Mouse (Mus musculus) cerebellum, postnatal 36 days (tissue): Measurements from ENCODE around the gene Rnd2.
"Not testable (repeated sequence)": the region's sequence is repeated elsewhere in the genome, so short reads cannot be mapped to it uniquely, and the experiment has no call there.

Experiments
- DNase-seq, 2 experiments: peaks; one replicate each; pipeline ENCODE4 v3.0.0; 2021 to 2022; ENCODE audit warnings: mixed read lengths in 2 of 2

The Rnd2 gene

GRCm38 (mm10) chr11:101469155-101469554, 4.4 kb downstream of the Rnd2 start:
- DNase-seq, result no peak

- no peak for DNase-seq
These were observed 5.4 kb downstream of the Rnd2 start for GRCm38 (mm10) chr11:101470206-101470605.

GRCm38 (mm10) chr11:101471926-101472325, 7.1 kb downstream of the Rnd2 start:
- peak in 1 of 2 experiments; percentile 7 for DNase-seq

GRCm38 (mm10) chr11:101472336-101472735, 7.5 kb downstream of the Rnd2 start:
- DNase-seq, result peak; percentile 7 to 22

GRCm38 (mm10) chr11:101473686-101474085, 8.9 kb downstream of the Rnd2 start:
- DNase-seq, result not testable (repeated sequence)

- DNase-seq, result no peak
These were observed 9.5 kb downstream of the Rnd2 start for GRCm38 (mm10) chr11:101474298-101474697.

- DNase-seq, result not testable (repeated sequence)
These were observed 11.6 kb downstream of the Rnd2 start for GRCm38 (mm10) chr11:101476361-101476760.

GRCm38 (mm10) chr11:101477194-101477551, 12.4 kb downstream of the Rnd2 start:
- DNase-seq, result no peak

GRCm38 (mm10) chr11:101477552-101478211, 12.9 kb downstream of the Rnd2 start:
- DNase-seq, result no peak

- no peak for DNase-seq
These were observed 14.4 kb downstream of the Rnd2 start for GRCm38 (mm10) chr11:101479171-101479635.

GRCm38 (mm10) chr11:101480912-101481311, 16.1 kb downstream of the Rnd2 start:
- DNase-seq, result no peak

GRCm38 (mm10) chr11:101483804-101484203, 19.0 kb downstream of the Rnd2 start:
- DNase-seq, result no peak

- no peak for DNase-seq
These were observed 19.4 kb downstream of the Rnd2 start for GRCm38 (mm10) chr11:101484245-101484644.

- DNase-seq, result no peak
These were observed 20.0 kb downstream of the Rnd2 start for GRCm38 (mm10) chr11:101484814-101485213.

GRCm38 (mm10) chr11:101485509-101486028, 20.8 kb downstream of the Rnd2 start:
- no peak for DNase-seq

- no peak for DNase-seq
These were observed 21.3 kb downstream of the Rnd2 start for GRCm38 (mm10) chr11:101486126-101486525.

- no peak for DNase-seq
These were observed 41.5 kb downstream of the Rnd2 start for GRCm38 (mm10) chr11:101506269-101506780.

- DNase-seq, result no peak
These were observed 42.3 kb downstream of the Rnd2 start for GRCm38 (mm10) chr11:101507090-101507489.

GRCm38 (mm10) chr11:101518937-101519336, 54.1 kb downstream of the Rnd2 start:
- DNase-seq, result no peak

GRCm38 (mm10) chr11:101519364-101519763, 54.6 kb downstream of the Rnd2 start:
- DNase-seq, result no peak
